Mouse (Mus musculus) embryonic facial prominence, embryonic 14.5 days (tissue): ENCODE data around the gene Kif13a. TPM values are rescaled to one million over a fixed set of nuclear protein-coding genes. Genes with fewer than 3 reads are reported as not detected.

Experiments used
- ATAC-seq: fragments of 200-750 bp; cut with Nextera tagmentation; 2 replicates; pipeline ENCODE4 v1.8.0; 2017; ENCODE audit warnings: low read depth, moderate number of reproducible peaks, moderate TSS enrichment
- DNase-seq: peaks from one replicate; pipeline ENCODE4 v3.0.0-alpha.2; 2015; ENCODE audit warnings: low spot score
- H3K27ac ChIP-seq: fragments of 300-500 bp; sonication (generic); replicated peaks from 2 replicates; pipeline ENCODE4 v1.5.1; 2014; ENCODE audit warnings: low read depth, mild to moderate bottlenecking, low read length, moderate library complexity
- H3K27me3 ChIP-seq: fragments of 300-500 bp; sonication (generic); replicated peaks from 2 replicates; pipeline ENCODE4 v1.6.1; 2014; ENCODE audit warnings: low read length; ENCODE audit not compliant: control insufficient read depth, insufficient read depth
- H3K36me3 ChIP-seq: fragments of 300-500 bp; sonication (generic); 2 replicates; pipeline ENCODE4 v1.6.1; 2014; ENCODE audit warnings: low read length, mixed read lengths; ENCODE audit not compliant: control insufficient read depth, insufficient read depth
- H3K4me1 ChIP-seq: fragments of 300-500 bp; sonication (generic); 2 replicates; pipeline ENCODE4 v1.6.1; 2014; ENCODE audit warnings: antibody characterized with exemption, low read length; ENCODE audit not compliant: control insufficient read depth, insufficient read depth
- H3K4me2 ChIP-seq: fragments of 300-500 bp; sonication (generic); 2 replicates; pipeline ENCODE4 v1.6.1; 2014; ENCODE audit warnings: low read depth, mild to moderate bottlenecking, low read length, moderate library complexity, mixed read lengths
- H3K4me3 ChIP-seq: fragments of 300-500 bp; sonication (generic); 2 replicates; pipeline ENCODE4 v1.5.1; 2014; ENCODE audit warnings: low read depth, mild to moderate bottlenecking, low read length
- H3K9ac ChIP-seq: fragments of 300-500 bp; sonication (generic); 2 replicates; pipeline ENCODE4 v1.6.1; 2014; ENCODE audit warnings: low read depth, mild to moderate bottlenecking, low read length, moderate library complexity, mixed read lengths
- H3K9me3 ChIP-seq: fragments of 300-500 bp; sonication (generic); 2 replicates; pipeline ENCODE4 v1.6.1; 2016; ENCODE audit warnings: low read length; ENCODE audit not compliant: control insufficient read depth
- WGBS: fragments of 180-500 bp; shearing (Covaris S2); extraction: QIAGEN DNeasy Blood & Tissue Kit; methylation state at CpG from one replicate; pipeline ENCODE4 v1.1.7; 2014; 5-methylcytosine and 5-hydroxymethylcytosine counted together
- polyA plus RNA-seq: library from polyadenylated mRNA; unstranded; fragments of >200 nt; fragmentation: Nextera tagmentation; extraction: Ambion mirVana; gene quantifications from 2 replicates; pipeline ENCODE4 v1.2.1, GENCODE M21; 2014

Gene Kif13a
- polyA plus RNA-seq, 1 experiment from 2014 or later, result 24.0 TPM

GRCm38 (mm10) chr13:46932049-46932448, 2.4 kb upstream of the Kif13a start:
- Histone ChIP-seq H3K9me3 (no peaks in the 10 kb centered on the region), H3K4me1 (peaks cover 3% of the 10 kb centered on the region; the same call in 1 of the 2 replicates), H3K4me3 (no peak overlapping the region), H3K4me2 (no peak overlapping the region), H3K9ac (no peak overlapping the region), H3K36me3 (no peaks in the 10 kb centered on the region), H3K27ac (no peak overlapping the region), H3K27me3 (no peaks in the 10 kb centered on the region)
- DNase-seq (no peak), ATAC-seq (no peak)
- WGBS, result 74% methylated on average over 1 of the region's 1 CpGs

DNA sequence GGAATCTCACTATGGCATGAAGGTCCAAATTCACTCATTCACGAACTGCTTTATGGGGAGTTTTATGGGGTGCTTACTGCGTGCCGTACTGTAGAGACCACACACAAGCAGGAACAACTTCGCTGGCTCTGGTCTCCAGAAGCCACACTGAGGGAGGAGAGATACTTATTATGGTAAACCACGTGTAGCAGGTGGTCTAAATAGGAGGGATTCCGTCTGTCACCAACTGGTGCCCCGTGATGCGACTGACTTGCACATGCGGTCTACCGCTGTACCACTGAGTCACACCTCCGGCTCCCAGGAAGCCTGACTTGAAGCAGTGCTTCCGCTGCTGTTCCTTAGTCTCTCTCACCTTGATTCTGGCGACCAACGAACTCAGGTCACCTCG, 986 bp upstream of the Kif13a start:
- under 1% methylated on average over 13 of the region's 15 CpGs for WGBS
- 0 out of 2 replicates have a peak, but pooled peaks cover 7% of the 10 kb centered on the region for H3K36me3 ChIP-seq

DNA sequence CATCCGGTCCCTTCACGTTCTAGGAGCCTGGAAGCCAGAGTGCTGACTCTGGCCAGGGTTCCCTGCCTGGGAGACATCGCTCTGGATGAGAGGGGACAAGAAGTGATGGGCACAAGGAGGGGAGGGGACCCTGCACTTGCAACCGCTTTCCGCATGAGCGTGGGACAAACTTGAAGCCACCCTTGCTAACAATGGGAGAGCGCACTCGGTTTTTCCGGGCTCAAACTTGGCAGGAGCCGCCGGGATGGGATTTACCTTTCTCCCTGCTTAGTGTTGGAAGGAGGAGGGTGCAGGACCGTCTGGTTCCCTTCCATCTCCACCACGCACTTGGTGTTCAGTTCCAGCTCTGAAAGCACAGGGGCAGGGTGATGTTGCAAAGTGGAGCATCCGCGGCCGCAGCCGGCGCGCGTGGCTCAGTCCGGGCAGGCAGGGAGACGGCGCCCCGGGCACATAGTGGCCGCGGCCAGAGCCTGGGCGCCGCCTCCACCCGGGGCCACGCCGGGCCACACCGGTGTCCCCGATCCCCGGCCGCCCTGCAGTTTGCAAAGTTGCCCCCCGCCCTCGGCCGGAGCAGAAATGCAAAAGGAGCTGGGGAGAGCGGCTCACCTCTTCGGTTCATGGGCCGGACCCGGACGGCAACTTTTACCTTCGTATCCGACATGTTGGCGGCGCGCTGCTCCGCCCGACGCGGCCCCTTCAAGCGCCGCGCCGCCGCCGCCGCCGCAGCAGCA, 541 bp downstream of the Kif13a start:
- under 1% methylated on average over 29 of the region's 60 CpGs for WGBS
- Histone ChIP-seq H3K4me1 (peaks cover 7% of the 10 kb centered on the region; the same call in 1 of the 2 replicates), H3K36me3 (0 out of 2 replicates have a peak, but pooled peaks cover 9% of the 10 kb centered on the region), H3K4me2 (peak overlapping the region; percentile 69), H3K9me3 (no peaks in the 10 kb centered on the region), H3K4me3 (peak overlapping the region; percentile 90), H3K27me3 (no peaks in the 10 kb centered on the region), H3K27ac (peak overlapping the region; percentile 98), H3K9ac (peak overlapping the region; percentile 93)
- DNase-seq (peak; percentile 55), ATAC-seq (peak; percentile 63)

More for the DNA sequence above, 986 bp upstream of the Kif13a start:
- DNase-seq, result no peak
- Histone ChIP-seq H3K4me2 (peak overlapping the region; percentile 69), H3K4me3 (peak overlapping the region; percentile 90), H3K27me3 (no peaks in the 10 kb centered on the region), H3K27ac (peak overlapping the region; percentile 98), H3K4me1 (peaks cover 7% of the 10 kb centered on the region; the same call in 1 of the 2 replicates), H3K9ac (peak overlapping the region; percentile 93; the same call in 1 of the 2 replicates), H3K9me3 (no peaks in the 10 kb centered on the region)
- peak; percentile 2; the same call in 1 of the 2 replicates for ATAC-seq

DNA sequence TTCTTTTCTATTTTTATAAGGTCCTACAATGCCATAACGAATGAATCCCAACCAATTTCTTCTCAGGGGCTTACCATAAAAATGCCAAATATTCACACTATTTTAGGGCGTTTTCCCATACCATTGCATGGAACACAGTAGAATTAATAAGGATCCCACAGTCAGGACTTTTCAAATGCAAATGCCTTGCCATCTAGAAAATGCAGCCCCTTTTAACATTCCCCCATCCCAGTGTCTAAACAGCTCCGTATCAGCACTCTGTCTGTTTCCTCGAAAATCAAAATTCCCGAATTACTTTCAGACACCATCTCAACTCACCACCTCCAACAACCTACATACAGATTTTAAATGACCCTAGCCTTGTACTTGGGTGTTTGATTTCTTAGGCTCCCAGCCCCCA, 1.3 kb downstream of the Kif13a start:
- no peaks in the 10 kb centered on the region for H3K9me3 ChIP-seq
- ATAC-seq, result no peak
- H3K27ac ChIP-seq, result 0 out of 2 replicates have a peak overlapping the region, but pooled peaks have one; percentile 98
- H3K4me2 ChIP-seq, result peak overlapping the region; percentile 69
- no peak for DNase-seq
- H3K9ac ChIP-seq, result peak overlapping the region; percentile 93; the same call in 1 of the 2 replicates
- peak overlapping the region; percentile 90 for H3K4me3 ChIP-seq
- H3K4me1 ChIP-seq, result peaks cover 7% of the 10 kb centered on the region; the same call in 1 of the 2 replicates
- H3K36me3 ChIP-seq, result 0 out of 2 replicates have a peak, but pooled peaks cover 9% of the 10 kb centered on the region
- 32% methylated on average over 5 of the region's 5 CpGs for WGBS
- no peaks in the 10 kb centered on the region for H3K27me3 ChIP-seq

- no peak overlapping the region for H3K4me2 ChIP-seq
- H3K36me3 ChIP-seq, result 0 out of 2 replicates have a peak, but pooled peaks cover 9% of the 10 kb centered on the region
- no peak overlapping the region for H3K4me3 ChIP-seq
- H3K27ac ChIP-seq, result no peak overlapping the region
- ATAC-seq (no peak), DNase-seq (no peak)
- H3K9ac ChIP-seq, result no peak overlapping the region
- 85% methylated on average over 13 of the region's 13 CpGs for WGBS
- no peaks in the 10 kb centered on the region for H3K27me3 ChIP-seq
- H3K9me3 ChIP-seq, result no peaks in the 10 kb centered on the region
- peaks cover 11% of the 10 kb centered on the region for H3K4me1 ChIP-seq
These were observed 4.0 kb downstream of the Kif13a start for GRCm38 (mm10) chr13:46925671-46926070.

GRCm38 (mm10) chr13:46921559-46921958, 8.1 kb downstream of the Kif13a start:
- DNase-seq (no peak), ATAC-seq (no peak)
- Histone ChIP-seq H3K9ac (no peak overlapping the region), H3K9me3 (no peaks in the 10 kb centered on the region), H3K4me2 (no peak overlapping the region), H3K27ac (no peak overlapping the region), H3K4me1 (peaks cover 4% of the 10 kb centered on the region; the same call in 1 of the 2 replicates), H3K4me3 (no peak overlapping the region), H3K36me3 (0 out of 2 replicates have a peak, but pooled peaks cover 9% of the 10 kb centered on the region), H3K27me3 (no peaks in the 10 kb centered on the region)
- 45% methylated on average over 8 of the region's 8 CpGs for WGBS

DNA sequence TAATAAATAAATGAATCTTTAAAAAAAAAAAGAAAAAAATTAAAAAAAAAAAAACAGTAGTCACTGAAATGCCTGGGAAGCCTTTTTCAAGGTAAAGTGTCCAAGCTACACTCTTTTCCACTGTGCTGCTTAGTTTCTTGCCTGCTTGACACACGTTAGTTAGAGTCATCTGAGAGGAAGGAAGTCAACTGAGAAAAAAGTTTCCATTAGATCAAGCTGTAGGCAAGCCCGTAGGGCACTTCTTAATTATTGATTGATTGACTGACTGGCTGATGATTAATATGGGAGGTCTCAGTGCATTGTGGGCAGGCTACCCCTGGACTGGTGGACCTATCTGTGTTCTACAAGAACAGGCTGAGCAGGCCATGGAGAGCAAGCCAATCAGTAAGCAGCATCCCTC, 9.9 kb downstream of the Kif13a start:
- no peaks in the 10 kb centered on the region for H3K36me3 ChIP-seq
- H3K9me3 ChIP-seq, result no peaks in the 10 kb centered on the region
- H3K27ac ChIP-seq, result no peak overlapping the region
- DNase-seq, result no peak
- no peak overlapping the region for H3K9ac ChIP-seq
- no peak overlapping the region for H3K4me2 ChIP-seq
- peaks cover 4% of the 10 kb centered on the region; the same call in 1 of the 2 replicates for H3K4me1 ChIP-seq
- 82% methylated on average over 2 of the region's 2 CpGs for WGBS
- no peak for ATAC-seq
- no peak overlapping the region for H3K4me3 ChIP-seq
- no peaks in the 10 kb centered on the region for H3K27me3 ChIP-seq

GRCm38 (mm10) chr13:46918509-46918908, 11.2 kb downstream of the Kif13a start:
- no peak overlapping the region for H3K27ac ChIP-seq
- no peaks in the 10 kb centered on the region for H3K9me3 ChIP-seq
- ATAC-seq (no peak), DNase-seq (no peak)
- WGBS, result 86% methylated on average over 5 of the region's 5 CpGs
- no peaks in the 10 kb centered on the region for H3K27me3 ChIP-seq
- no peak overlapping the region for H3K4me2 ChIP-seq
- H3K9ac ChIP-seq, result no peak overlapping the region
- no peak overlapping the region for H3K4me3 ChIP-seq
- no peaks in the 10 kb centered on the region for H3K36me3 ChIP-seq
- H3K4me1 ChIP-seq, result peaks cover 4% of the 10 kb centered on the region; the same call in 1 of the 2 replicates
